Mouse (Mus musculus) c-Kit-negative CD71-positive TER-119-positive erythroid progenitor cells, embryonic 14.5 days (primary cell): ENCODE results near the gene Pfn4.
"Not testable (repeated sequence)": the region's sequence is repeated elsewhere in the genome, so short reads cannot be mapped to it uniquely, and the experiment has no call there.

Experiments used
- DNase-seq: peaks from one replicate; pipeline ENCODE4 v3.0.0-alpha.2; 2013; ENCODE audit warnings: low read depth, low spot score

Pfn4 gene

DNA sequence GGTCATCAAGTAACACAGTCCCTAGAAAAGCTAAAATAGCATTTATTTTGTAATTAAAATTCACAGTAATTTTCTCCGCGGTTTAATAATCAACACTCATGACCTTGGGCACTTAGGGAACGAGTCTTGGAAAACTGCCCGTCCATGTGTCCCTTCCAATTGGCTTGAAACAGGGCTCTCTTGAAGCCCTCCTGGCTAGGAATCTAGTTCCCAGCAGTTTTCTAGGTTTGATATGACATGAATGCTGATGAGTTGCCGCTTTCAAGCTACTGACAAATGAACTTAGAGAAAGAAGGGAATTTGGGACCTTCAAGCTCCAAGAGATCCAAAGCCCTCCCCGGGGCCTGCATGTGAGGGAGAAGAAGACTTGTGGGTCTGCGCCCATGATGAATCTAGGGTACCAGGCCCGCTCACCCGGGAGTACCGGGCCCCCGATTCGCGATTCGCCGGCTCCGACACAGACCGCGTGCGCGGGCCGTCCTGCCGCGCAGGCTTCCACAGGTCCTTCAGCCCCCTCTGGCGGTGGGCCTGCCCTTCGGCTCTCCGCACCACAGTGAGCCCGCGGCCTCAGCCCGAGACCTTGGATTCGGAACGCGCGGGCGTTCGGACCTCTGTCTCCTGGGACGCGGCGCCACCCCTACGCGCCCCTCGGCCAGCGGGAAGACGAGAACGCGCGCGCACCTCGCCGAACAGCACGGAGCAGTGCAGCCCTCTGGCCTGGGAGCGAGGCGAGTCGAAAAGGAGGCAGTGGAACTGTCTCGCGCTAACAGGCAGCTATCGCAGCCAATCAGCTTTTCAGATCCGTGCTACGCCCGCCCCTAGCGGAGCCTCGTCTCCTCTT lies at the start of gene Pfn4, which contains the start of gene Fam228b:
Gene Pfn4, plus strand, starts transcription at position 531 of the 841 bp plus-strand sequence.
Gene Fam228b, minus strand, starts transcription at position 776 of the 841 bp plus-strand sequence.
- peak; percentile 78 for DNase-seq

DNA sequence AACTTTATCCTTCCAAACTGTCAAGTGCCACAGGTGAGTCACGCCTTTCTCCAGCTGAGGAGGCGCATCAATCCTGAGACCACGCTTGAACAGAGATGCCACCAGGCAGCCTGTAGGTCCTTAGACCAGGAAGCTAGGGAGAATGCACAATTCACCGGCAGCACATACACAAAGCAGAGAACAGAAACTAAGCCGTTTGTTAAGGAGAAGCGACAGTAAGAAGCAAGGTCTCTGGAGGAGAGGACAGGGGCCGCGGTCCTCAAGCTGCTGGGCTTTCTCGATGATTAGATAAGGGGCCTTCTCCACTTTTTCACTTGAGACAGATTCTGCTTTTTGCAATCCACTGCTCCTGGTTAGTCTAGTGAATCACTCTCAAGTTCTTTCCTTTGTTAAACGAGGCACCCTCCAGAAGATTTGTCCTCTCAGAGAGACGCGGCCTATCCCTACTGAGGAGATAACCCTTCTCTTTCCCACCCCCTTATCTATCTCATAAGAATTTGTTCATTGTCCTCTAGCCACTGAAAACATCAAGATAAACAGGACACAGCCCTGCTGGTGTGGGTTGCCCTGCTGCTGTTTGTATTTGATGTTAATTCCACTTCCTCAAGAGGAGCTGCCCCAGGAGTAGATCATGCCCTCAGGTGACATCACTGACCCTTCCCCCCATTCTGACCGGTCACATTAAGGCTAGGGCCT lies 49.6 kb upstream of the Pfn4 start:
- no peak for DNase-seq

DNA sequence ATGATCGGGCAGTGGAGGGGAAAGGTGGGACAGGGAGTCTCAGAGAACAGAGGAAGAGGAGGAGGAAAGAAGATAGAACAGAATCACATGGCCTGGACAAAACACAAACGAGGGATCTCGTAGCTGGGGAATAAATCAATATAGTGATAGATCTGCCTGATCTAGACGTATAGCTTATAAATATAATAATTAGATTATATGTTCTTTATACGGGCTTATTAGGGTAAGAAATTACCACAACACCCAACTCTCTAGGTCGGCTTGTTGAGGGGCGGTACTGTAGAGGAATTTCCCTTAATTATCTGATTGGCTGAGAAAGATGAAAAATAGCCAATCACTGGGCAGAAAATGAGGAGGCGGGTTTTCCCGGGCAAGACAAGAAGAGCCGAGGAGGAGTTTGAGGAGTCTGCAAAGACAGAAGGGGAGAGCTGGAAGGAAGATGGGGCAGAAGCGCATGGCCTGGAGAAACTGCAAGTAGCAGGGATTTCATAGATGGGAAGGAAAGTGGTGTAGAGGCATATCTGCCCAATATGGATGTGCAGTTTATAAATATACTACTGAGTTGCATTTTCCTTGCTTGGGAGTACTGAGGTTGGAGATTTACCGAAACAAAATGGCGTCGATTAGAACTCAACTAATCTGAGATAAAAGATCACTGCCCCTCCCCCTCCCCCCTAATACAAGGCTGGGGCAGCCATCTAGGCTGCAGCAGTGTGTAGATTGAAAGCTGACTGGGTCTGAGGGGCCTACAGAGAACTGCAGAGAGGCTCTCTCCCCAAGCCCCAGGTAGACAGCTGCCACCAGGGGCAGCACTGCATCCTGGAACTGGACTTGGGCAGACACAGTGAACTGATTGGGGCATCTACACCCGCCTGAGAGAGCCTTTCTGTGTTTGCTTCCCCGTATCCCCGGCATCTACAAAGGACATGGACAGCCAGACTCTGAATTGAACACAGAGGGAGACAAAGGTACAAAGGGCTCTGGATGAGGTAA lies 48.8 kb upstream of the Pfn4 start:
- DNase-seq, result peak; percentile 62

DNA sequence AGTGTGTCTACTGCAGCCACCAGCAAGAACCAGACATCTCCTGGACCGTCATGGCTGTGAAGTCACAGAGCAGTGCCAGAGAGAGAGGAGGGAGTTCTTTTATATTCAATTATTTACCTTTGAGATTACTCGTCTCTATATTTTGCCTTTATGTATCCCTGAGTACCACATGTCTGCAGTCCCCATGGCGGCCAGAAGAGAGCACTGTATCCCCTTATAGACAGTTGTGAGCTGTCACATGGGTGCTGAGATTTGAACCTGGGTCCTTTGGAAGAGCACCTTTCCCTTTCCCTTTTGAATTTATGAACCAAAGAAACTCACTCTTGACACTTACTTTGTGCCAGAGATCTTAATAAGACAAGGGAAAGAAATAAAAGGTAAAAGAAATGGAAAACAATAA lies 39.7 kb upstream of the Pfn4 start:
- DNase-seq, result no peak

DNA sequence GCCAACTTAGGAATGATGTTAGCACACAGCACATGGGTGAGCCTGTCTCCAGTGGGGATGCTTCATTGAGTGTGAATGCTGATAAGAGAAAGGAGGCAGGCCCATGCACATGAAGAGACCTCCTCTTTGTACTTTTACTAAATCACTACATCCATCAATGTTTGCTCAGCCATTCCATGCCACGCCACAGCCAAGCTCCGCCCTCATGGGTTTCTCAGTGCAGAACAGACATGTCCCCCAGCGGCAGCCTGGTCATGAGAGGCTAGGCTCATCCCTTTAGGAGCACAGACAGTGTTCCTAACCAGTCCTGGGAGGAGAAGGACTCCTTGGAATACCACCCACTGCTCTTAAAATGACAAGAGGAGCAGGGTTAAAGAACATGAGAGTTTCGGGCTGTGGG lies 37.2 kb upstream of the Pfn4 start:
- DNase-seq, result no peak

DNA sequence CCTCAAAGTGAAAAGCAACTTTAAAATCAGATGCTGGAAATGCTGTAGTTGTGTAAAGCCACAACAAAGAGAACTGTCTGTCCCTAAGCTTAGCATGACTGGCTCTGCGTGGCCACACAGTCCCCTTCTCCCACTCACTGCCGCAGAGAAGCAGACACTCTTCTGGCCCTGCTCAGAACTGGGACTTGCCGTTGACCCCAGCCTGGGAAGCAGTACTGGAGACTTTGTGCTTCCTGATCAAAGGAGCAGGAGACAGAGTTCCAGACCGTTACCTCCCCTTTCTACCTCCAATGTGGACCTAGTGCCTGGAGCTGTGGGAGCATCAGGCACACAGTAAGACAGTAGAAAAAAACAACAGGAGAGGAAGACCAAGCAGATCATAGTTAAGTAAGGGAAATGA lies 36.5 kb upstream of the Pfn4 start:
- no peak for DNase-seq

DNA sequence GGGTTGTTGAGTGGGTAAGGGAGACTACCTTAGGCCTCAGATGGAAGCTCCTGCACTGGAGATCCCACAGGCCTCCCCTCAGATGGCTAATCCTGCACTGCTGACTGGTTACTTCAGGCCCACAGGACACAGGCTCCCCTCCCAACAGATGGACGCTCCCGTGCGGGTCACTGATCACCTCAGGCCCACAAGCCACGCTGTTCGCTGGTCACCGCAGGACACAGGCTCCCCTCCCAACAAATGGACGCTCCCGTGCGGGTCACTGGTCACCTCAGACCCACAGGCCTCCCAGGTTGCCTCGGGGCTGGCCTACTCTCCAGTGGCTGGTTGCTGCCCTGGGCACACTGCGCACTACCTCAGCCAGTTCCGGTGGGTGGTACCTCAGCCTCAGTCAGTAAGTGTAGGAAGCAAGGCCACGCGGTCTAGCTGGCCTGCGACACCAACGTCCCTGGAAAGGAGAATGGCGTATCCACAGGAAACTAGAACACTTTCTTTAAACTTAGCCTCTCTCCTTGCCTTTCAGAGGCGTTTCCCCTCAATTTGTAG lies 30.7 kb upstream of the Pfn4 start, which contains the start of gene Fam228a:
Gene Fam228a, minus strand, starts transcription at position 400 of the 546 bp plus-strand sequence.
- DNase-seq, result no peak

DNA sequence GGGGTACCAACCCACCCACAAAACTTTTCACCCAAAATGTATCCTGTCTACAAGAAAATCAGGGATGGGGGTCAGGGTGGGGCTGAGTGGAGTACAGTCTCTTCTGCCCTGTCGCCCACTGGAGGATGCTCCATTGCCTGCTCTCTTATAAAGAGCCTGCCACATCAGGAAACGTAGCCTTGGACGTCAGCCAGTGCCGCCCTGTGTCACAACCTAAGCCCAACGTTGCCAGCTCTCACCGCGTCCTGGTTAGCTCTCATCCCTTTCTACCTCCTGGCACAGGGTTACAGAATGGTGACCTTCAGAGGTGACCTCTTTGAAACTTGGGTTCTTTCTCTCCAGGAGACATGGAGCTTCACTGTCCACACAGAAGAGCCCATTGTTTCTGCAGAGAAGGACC lies 28.0 kb upstream of the Pfn4 start:
- DNase-seq, result no peak

DNA sequence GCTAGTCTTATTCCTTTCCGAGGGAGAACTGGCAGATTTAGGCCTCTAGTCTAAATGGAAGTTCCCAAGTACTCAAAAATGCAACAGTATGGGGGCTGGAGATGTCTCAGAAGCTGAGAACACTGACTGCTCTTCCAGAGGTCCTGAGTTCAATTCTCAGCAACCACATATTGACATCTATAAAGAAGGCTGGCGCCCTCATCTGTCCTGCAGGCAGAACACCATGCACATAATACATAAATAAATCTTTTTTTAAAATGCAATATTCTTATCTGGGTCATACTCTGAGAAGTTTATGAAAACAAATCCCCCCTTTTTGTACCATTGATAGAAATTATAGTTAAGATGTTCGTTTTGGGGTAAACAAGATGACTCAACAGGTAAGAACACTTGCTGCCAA lies 26.6 kb upstream of the Pfn4 start:
- no peak for DNase-seq

DNA sequence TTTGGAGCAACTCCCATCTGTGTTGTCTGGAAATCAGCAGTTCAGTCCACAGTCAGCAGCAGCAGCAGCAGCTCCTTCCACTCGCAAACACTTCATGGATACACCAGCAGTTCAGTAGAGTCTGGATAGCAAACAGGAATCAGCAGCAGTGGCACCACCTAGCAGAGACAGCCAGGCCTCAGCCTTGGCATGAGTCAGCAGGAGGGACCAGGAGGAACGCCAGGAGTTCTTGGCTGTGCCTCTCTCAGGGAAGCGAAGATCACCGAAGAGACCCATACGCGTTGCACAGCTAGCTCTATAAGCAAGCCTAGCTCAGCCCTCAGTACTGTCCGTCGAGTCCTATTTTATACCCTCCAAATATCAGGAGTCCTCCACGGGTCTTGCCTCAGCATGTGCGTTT lies 24.3 kb upstream of the Pfn4 start:
- DNase-seq, result no peak

DNA sequence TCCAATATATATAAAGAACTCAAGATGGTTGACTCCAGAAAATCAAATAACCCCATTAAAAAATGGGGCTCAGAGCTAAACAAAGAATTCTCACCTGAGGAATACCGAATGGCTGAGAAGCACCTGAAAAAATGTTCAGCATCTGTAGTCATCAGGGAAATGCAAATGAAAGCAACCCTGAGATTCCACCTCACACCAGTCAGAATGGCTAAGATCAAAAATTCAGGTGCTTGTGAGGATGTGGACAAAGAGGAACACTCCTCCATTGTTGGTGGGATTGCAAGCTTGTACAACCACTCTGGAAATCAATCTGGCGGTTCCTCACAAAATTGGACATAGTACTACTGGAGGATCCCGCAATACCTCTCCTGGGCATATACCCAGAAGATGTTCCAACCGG lies 14.4 kb upstream of the Pfn4 start:
- not testable (repeated sequence) for DNase-seq

DNA sequence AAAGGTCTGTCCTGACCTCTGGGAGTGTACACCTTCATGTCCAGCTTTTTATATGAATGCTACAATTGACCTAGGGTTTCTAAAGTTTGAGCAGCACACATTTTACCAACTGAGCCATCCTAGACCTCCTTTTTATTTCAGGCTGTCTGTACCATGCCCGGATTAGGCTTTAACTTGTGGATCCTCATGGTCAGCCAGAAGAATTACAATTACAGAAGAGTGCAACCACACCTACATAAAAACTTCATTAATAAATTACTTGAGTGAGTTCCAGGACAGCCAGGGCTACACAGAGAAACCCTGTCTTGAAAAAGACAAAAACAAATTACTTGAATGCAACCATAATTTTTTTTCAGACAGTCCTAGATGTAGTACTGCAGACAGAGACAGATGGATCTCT lies 11.8 kb upstream of the Pfn4 start:
- DNase-seq, result no peak

DNA sequence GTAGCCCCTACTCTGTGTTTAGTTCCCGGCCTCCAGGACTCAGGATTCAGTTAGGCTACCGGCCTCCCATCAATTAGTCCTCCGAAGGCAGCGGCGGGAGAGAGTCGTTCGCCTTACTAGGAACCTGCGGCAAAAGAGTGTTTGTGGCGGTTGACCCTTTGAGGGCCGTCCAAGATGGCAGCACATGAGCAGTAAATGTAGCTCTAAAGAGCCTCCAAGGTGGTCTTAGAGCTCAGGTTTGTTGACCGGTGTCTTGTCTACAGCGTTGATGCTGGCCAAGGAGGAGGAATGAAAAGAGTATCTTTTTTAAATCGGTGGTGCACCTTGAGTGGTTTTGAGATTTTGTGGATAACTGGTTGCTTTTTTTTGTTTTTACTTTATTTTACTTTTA lies 506 bp downstream of the Pfn4 start:
- DNase-seq, result no peak

DNA sequence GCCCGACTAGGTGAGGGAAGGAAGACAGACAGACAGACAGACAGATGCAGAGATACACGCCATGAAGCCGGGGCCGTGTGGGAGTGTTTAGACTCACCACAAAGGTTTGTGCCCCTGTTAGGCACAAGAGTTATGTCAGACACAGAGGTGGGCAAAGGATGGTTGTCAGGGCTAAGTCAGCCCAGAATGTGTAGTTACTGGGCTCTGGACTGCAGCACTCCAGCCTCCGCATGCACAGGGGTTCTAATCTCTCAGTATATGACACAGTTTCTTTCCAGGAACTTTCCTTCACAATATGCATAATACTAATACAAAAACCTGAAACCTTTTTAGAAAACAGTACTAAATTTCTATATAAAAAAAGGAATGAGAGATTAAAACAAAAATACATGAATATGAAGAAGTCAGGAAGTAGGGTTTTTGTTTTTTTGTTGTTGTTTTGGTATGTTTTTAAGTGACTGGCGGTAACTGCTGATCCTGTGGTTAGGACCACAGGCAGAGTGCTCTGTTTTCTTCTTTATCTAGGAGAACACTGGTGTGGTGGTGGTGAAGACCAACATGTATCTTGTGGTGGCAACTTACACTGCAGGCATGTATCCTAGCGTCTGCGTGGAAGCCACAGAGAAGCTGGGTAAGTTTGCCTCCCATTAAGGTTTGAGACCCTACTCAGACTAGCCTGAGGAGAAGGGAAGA lies 6.2 kb downstream of the Pfn4 start:
- DNase-seq, result no peak

DNA sequence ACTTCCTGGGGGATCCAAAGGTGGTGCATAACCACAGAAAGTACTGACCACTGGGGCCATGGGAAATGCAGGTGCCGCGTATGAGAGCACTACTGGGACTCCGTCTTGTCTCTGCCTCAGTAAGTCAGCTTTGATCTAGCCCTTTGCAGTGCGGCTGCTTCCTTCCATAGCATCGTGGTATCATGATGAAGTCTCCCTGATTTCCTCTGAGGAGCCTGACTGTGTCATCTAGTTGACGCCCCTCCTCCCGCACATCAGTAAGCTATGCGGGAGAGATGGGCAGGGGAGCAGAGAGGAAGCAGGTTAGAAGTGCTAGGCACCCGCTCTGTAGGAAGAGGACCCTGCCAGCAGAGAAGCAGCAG lies 6.7 kb downstream of the Pfn4 start:
- DNase-seq, result no peak

DNA sequence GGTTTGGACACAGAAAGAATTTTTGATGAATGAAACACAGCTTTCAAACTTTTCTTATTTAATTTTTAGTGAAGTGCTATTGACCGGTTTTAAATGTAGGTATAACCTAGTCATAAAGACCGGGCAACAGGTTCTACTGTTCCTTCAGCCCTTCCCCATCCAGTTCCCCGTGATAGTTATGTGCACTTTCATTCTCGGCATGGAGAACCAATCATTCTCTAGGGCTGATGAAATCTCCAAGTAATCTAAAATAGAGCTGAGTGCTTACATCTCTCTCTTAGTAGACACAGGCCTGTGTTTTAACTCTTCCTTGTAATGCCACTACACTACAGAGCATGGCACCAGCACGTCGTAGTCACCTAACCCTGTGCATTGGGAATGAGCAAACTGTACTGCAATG lies 8.9 kb downstream of the Pfn4 start:
- DNase-seq, result no peak

DNA sequence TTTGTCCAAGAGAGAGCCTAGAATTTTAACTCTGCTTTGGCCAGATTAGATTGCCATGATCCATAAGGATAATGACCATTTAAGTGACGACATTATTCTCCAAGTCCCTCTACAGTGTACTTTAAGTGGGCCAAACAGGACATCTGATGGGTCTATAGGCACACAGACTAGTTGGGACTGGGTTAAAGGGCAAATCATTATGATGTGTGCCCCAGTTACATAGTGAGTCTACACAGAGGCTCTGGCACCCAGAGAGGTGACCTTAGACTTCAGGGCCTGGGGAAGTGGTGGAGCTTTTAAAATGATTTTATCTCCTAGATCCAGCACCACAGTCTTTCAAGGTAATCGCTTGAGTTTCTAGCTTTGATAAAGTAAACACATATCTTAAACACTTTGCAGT lies 11.4 kb downstream of the Pfn4 start:
- no peak for DNase-seq

DNA sequence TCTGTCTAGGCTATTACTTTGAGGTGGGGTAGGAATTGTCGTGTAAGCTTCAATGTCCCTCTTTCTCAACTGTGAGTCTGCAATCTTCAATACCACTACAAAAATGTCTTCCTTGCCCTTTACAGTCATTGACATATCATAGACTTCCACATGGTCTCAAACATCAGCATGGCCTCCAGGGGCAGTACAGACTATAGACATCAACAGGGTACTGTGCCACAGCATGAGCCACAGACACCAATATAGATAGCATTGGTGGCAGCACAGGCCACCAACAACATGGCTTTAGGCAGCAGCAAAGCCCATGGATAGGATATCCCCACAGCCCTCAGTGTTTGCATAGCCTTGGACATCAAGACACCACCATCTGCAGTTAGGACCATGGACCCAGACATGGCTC lies 12.4 kb downstream of the Pfn4 start:
- DNase-seq, result no peak

DNA sequence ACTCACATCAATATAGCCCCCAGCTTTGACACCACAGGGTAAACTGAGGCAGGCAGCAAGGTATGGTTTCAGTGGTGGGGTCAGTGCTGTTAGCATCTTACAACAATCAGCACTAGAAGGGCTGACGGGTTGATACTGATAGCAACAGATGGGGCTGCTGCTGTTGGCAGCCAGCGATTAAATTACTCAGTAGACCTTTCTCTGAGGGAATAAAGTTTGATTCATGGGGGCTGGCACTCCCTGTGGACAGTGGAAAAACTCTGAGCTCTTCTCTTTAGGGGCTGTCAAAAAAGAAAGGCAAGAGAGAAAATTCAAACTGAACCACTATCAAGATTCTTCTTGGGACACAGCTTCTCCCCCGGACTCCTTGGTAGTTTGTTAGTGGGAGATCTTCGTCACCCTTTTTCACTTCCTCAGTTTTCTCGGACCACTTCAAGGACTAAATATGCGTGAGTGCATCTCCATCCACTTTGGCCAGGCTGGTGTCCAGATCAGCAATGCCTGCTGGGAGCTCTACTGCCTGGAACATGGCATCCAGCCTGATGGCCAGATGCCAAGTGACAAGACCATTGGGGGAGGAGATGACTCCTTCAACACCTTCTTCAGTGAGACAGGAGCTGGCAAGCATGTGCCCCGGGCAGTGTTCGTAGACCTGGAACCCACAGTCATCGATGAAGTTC lies 13.0 kb downstream of the Pfn4 start:
- not testable (repeated sequence) for DNase-seq

DNA sequence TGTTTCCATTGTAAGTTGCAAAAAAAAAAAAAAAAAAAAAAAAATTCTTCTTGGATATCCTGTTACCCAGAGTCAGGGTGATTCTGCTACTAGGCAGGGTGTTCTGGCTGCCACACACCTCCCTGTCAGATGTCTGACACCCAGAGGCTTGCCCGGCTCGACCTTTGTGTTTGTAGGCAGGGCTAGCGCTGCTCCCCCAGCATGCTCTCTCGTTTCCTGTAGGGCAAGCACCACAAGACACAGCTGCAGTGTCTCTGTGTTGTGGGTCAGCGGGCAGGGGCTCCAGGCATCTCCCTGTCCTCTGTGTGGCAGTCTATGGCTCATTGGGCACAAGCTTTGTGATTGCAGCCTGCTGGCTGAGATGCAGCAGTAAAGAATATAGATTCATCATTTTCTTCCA lies 14.8 kb downstream of the Pfn4 start:
- DNase-seq, result no peak
